Mouse (Mus musculus) cerebellum, adult 2 months (tissue): Measurements from ENCODE around the gene Eif6.

ENCODE experiments used
- CTCF ChIP-seq: fragments of 200-500 bp; IDR thresholded peaks from 2 replicates; pipeline ENCODE4 v1.5.1; 2011; ENCODE audit warnings: low read depth, mild to moderate bottlenecking, control low read depth, low read length, moderate library complexity, borderline replicate concordance; ENCODE audit not compliant: insufficient read depth
- POLR2A ChIP-seq: fragments of 200-500 bp; IDR thresholded peaks from 2 replicates; pipeline ENCODE4 v1.6.1; 2011; ENCODE audit warnings: low read length, control low read depth, borderline replicate concordance; ENCODE audit not compliant: insufficient read depth

- TF ChIP-seq POLR2A (no peak), CTCF (0 out of 2 replicates have a peak, but pooled peaks have one; percentile 1)
These were observed 7.1 kb downstream of the Eif6 start for GRCm38 (mm10) chr2:155819449-155820251.
